Mouse (Mus musculus): Measurements from ENCODE around the gene 2210016L21Rik. TPM values are rescaled to one million over a fixed set of nuclear protein-coding genes. Genes with fewer than 3 reads are reported as not detected.

Gene 2210016L21Rik
- total and polyA plus RNA-seq, 2 experiments from 2014 or later: 16.0 to 32.2 TPM

DNA sequence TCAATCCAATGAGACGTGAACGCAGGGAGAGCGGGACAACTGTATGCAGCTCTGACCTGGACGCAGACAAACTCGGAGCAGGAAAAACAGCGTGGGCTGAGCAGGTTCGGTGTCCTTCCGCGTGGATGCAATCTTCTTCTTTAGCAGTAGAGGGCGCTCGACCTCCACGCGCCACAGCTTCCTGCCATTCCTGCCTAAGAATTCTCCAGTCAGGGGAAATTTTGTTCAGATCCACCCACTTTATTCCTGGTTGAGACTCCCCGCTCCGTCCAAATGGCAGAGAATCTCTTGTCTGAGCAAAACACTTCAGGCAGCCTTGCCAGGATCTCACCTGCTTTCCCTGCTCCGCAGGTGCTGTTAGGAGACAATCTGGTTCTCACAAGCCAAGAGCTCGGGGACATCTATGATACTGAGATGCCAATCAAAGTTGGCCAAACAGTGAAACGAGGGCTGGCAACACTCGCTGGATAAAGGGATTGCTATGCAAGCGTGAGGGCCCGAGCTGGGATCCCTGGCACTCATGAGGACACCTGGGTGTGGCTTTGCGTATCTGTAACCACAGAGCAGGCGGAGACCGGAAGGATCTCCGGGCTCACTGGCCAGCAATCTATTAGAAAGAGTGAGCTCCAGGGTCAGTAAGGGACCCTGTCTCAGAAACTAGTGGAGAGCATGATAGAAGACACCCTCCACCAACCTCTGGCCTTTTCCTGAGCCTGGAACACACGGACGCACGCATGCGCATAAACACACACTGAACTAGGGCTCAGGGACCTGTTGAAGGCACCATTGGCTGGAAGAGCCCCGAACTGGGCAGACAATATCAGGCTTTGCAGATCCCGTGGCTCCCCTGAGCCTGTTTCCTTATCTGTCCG is 37.5 kb downstream of the 2210016L21Rik start:
- Histone ChIP-seq H3K9me3 (replicated peaks; ENCODE audit: control insufficient read depth, low read length) (no peaks in the 10 kb centered on the region), H3K4me1 (ENCODE audit: control insufficient read depth, insufficient read depth) (peaks cover 12% of the 10 kb centered on the region; the same call in 1 of the 2 replicates), H3K27me3 (ENCODE audit: control insufficient read depth, insufficient read depth, low read length) (no peaks in the 10 kb centered on the region), H3K9ac (replicated peaks; ENCODE audit: low read depth, low read length) (peak overlapping the region; percentile 15), H3K4me3 (ENCODE audit: low read depth, low read length) (peak overlapping the region; percentile 52), H3K27ac (ENCODE audit: low read depth) (no peak overlapping the region), H3K36me3 (replicated peaks; ENCODE audit: control insufficient read depth, insufficient read depth, low read length) (no peaks in the 10 kb centered on the region), H3K4me2 (ENCODE audit: low read depth, low read length) (peak overlapping the region; percentile 73)
- 2% methylated on average over 32 of the region's 32 CpGs for WGBS
- peak; percentile 72 for ATAC-seq (ENCODE audit: insufficient read depth, low read depth)
- TF ChIP-seq EP300 (IDR thresholded peaks at IDR 0.05; ENCODE audit: low read depth): no peak
- TF ChIP-seq CTCF (IDR thresholded peaks at IDR 0.05; ENCODE audit: low read depth): peak; percentile 94
- peak; percentile 76 for DNase-seq (ENCODE audit: low spot score)

DNA sequence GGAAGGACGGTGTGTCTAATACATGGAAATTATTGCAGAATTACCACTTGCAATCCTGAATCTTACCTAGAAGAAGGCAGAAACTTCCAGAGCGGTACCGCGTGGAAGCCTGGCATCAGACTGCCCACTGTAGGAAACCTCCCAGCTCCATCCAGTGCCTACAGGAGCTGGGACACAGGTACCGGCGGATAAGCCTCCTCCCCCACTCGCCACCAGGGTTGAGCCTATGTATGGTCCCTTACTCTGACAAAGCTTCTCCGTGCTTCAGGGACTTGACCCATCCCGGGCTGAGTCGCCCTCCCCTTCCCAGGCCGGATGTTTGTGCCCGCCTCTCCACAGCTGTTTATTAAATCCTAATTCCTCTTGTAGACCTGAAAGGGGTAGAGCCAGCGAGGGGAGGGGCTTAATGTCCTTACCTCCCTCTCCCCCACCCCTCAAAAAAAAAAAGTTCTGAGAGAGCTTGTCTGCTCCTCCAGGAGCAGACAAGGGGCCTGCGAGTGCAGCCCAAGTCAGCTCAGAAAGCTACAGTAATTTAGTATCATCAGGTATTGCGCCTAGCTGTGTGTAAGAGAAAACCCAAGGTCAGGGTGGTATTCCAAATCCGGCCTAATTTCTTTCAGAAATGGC is 38.3 kb downstream of the 2210016L21Rik start:
- Histone ChIP-seq H3K27me3 (ENCODE audit: control insufficient read depth, insufficient read depth, low read length) (no peaks in the 10 kb centered on the region), H3K9me3 (replicated peaks; ENCODE audit: control insufficient read depth, low read length) (no peaks in the 10 kb centered on the region), H3K9ac (replicated peaks; ENCODE audit: low read depth, low read length) (peak overlapping the region; percentile 15), H3K27ac (ENCODE audit: low read depth) (no peak overlapping the region), H3K36me3 (replicated peaks; ENCODE audit: control insufficient read depth, insufficient read depth, low read length) (no peaks in the 10 kb centered on the region), H3K4me1 (ENCODE audit: control insufficient read depth, insufficient read depth) (peaks cover 12% of the 10 kb centered on the region; the same call in 1 of the 2 replicates), H3K4me2 (ENCODE audit: low read depth, low read length) (peak overlapping the region; percentile 73), H3K4me3 (ENCODE audit: low read depth, low read length) (peak overlapping the region; percentile 52)
- DNase-seq (ENCODE audit: low spot score) (no peak), ATAC-seq (ENCODE audit: insufficient read depth, low read depth) (no peak)
- 23% methylated on average over 16 of the region's 16 CpGs for WGBS
- TF ChIP-seq CTCF (IDR thresholded peaks at IDR 0.05; ENCODE audit: low read depth) (no peak), EP300 (IDR thresholded peaks at IDR 0.05; ENCODE audit: low read depth) (no peak)

DNA sequence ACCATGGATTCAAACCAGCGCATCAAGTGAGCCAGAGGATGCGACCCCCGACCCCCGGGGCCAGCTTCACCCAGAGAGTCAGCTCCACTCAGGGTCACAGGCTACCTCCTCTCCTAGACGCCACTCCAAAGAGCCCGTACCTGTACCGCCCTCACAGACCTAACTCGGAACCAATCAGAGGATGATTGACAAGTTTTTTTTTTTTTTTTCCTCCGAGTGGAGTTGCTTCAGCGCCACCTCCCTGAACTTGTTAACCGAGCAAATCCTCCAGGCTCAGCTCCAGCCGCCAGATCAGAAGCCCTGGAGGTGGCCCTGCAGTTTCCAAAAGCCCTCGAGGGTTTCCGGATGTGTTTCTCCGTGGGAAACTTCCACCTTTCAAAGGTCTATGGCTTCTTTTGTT is 40.0 kb downstream of the 2210016L21Rik start:
- TF ChIP-seq CTCF (IDR thresholded peaks at IDR 0.05; ENCODE audit: low read depth) (no peak), EP300 (IDR thresholded peaks at IDR 0.05; ENCODE audit: low read depth) (no peak)

DNA sequence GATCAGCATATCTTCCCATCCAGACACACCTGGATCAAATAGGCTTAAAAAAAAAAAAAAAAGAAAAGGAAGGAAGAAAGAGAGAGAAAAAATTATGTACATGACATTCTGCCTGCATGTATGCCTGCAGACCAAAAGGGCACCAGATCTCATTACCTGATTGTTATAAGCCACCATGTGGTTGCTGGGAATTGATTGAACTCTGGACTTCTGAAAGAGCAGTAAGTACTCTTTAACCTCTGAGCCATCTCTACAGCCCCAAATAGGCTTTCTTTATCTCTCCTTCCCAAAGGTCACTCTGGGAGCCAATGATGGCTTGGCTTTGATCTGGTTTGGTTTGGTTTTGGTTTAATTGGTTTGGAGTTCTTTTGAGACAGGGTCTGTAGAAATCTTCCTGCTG is 43.1 kb downstream of the 2210016L21Rik start:
- no peak for ATAC-seq (ENCODE audit: insufficient read depth, low read depth)
- DNase-seq (ENCODE audit: low spot score): no peak
- TF ChIP-seq CTCF (IDR thresholded peaks at IDR 0.05; ENCODE audit: low read depth) (no peak), EP300 (IDR thresholded peaks at IDR 0.05; ENCODE audit: low read depth) (no peak)
- H3K27ac ChIP-seq (ENCODE audit: low read depth): no peak overlapping the region
- H3K36me3 ChIP-seq (replicated peaks; ENCODE audit: control insufficient read depth, insufficient read depth, low read length): no peaks in the 10 kb centered on the region
- no peak overlapping the region for H3K9ac ChIP-seq (replicated peaks; ENCODE audit: low read depth, low read length)
- no peaks in the 10 kb centered on the region for H3K27me3 ChIP-seq (ENCODE audit: control insufficient read depth, insufficient read depth, low read length)
- no peak overlapping the region for H3K4me3 ChIP-seq (ENCODE audit: low read depth, low read length)
- H3K4me2 ChIP-seq (ENCODE audit: low read depth, low read length): no peak overlapping the region
- H3K4me1 ChIP-seq (ENCODE audit: control insufficient read depth, insufficient read depth): 0 out of 2 replicates have a peak, but pooled peaks cover 4% of the 10 kb centered on the region
- no peaks in the 10 kb centered on the region for H3K9me3 ChIP-seq (replicated peaks; ENCODE audit: control insufficient read depth, low read length)

More for the DNA sequence above, 40.0 kb downstream of the 2210016L21Rik start:
- WGBS: 46% methylated on average over 15 of the region's 15 CpGs
- Histone ChIP-seq H3K27ac (ENCODE audit: low read depth) (no peak overlapping the region), H3K9ac (replicated peaks; ENCODE audit: low read depth, low read length) (no peak overlapping the region), H3K4me2 (ENCODE audit: low read depth, low read length) (no peak overlapping the region), H3K27me3 (ENCODE audit: control insufficient read depth, insufficient read depth, low read length) (no peaks in the 10 kb centered on the region), H3K36me3 (replicated peaks; ENCODE audit: control insufficient read depth, insufficient read depth, low read length) (no peaks in the 10 kb centered on the region), H3K4me1 (ENCODE audit: control insufficient read depth, insufficient read depth) (peaks cover 12% of the 10 kb centered on the region; the same call in 1 of the 2 replicates), H3K4me3 (ENCODE audit: low read depth, low read length) (no peak overlapping the region), H3K9me3 (replicated peaks; ENCODE audit: control insufficient read depth, low read length) (no peaks in the 10 kb centered on the region)
- ATAC-seq (ENCODE audit: insufficient read depth, low read depth) (no peak), DNase-seq (ENCODE audit: low spot score) (no peak)

DNA sequence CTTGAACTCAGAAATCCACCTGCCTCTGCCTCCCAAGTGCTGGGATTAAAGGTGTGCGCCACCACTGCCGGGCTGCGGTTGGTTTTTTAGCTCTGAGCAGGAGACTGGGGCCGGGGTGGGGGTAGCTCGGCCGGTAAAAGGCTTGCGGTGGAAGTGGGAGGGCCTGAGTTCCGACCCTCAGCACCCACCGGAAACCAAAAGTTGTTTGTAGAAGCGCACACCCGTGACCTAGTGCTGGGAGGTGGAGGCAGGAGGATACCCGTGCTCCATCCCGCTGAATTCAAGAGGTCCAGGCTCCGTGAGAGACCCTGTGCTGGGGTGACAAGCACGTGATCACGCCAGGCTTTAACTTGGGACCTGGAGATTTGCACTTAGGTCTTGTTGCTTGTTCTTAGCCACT is 54.5 kb downstream of the 2210016L21Rik start:
- Histone ChIP-seq H3K27ac (ENCODE audit: low read depth) (no peak overlapping the region), H3K9me3 (replicated peaks; ENCODE audit: control insufficient read depth, low read length) (no peaks in the 10 kb centered on the region), H3K4me1 (ENCODE audit: control insufficient read depth, insufficient read depth) (no peaks in the 10 kb centered on the region), H3K27me3 (ENCODE audit: control insufficient read depth, insufficient read depth, low read length) (no peaks in the 10 kb centered on the region), H3K36me3 (replicated peaks; ENCODE audit: control insufficient read depth, insufficient read depth, low read length) (no peaks in the 10 kb centered on the region), H3K4me2 (ENCODE audit: low read depth, low read length) (no peak overlapping the region), H3K9ac (replicated peaks; ENCODE audit: low read depth, low read length) (no peak overlapping the region), H3K4me3 (ENCODE audit: low read depth, low read length) (no peak overlapping the region)
- 66% methylated on average over 16 of the region's 16 CpGs for WGBS
- TF ChIP-seq CTCF (IDR thresholded peaks at IDR 0.05; ENCODE audit: low read depth) (no peak), EP300 (IDR thresholded peaks at IDR 0.05; ENCODE audit: low read depth) (no peak)
- DNase-seq (ENCODE audit: low spot score): no peak
- no peak for ATAC-seq (ENCODE audit: insufficient read depth, low read depth)

All from heart, postnatal 0 days (tissue).